Mouse (Mus musculus) liver, postnatal 0 days (tissue): ENCODE data around the gene Cass4. TPM values are rescaled to one million over a fixed set of nuclear protein-coding genes. Genes with fewer than 3 reads are reported as not detected.

Source experiments
- ATAC-seq: fragments of 200-750 bp; cut with Nextera tagmentation; 2 replicates; pipeline ENCODE4 v1.8.0; 2017; ENCODE audit warnings: mild to moderate bottlenecking, moderate library complexity
- DNase-seq: peaks from one replicate; pipeline ENCODE4 v3.0.0-alpha.2; 2016
- H3K27ac ChIP-seq: fragments of 300-500 bp; sonication (generic); 2 replicates; pipeline ENCODE4 v1.5.1; 2014; ENCODE audit warnings: antibody characterized with exemption, moderate library complexity, mild to moderate bottlenecking, low read depth
- H3K27me3 ChIP-seq: fragments of 300-500 bp; sonication (generic); 2 replicates; pipeline ENCODE4 v1.6.1; 2014; ENCODE audit warnings: low read length, control low read depth, mixed read lengths; ENCODE audit not compliant: insufficient read depth
- H3K36me3 ChIP-seq: fragments of 300-500 bp; sonication (generic); replicated peaks from 2 replicates; pipeline ENCODE4 v1.6.1; 2014; ENCODE audit warnings: mild to moderate bottlenecking, control low read depth, low read length, moderate library complexity, mixed read lengths; ENCODE audit not compliant: insufficient read depth
- H3K4me1 ChIP-seq: fragments of 300-500 bp; sonication (generic); 2 replicates; pipeline ENCODE4 v1.6.1; 2014; ENCODE audit warnings: antibody characterized with exemption, mild to moderate bottlenecking, control low read depth; ENCODE audit not compliant: insufficient read depth
- H3K4me2 ChIP-seq: fragments of 300-500 bp; sonication (generic); 2 replicates; pipeline ENCODE4 v1.6.1; 2014; ENCODE audit warnings: low read depth, mild to moderate bottlenecking, low read length, moderate library complexity, mixed read lengths
- H3K4me3 ChIP-seq: fragments of 300-500 bp; sonication (generic); 2 replicates; pipeline ENCODE4 v1.5.1; 2014; ENCODE audit warnings: low read depth, low read length
- H3K9ac ChIP-seq: fragments of 300-500 bp; sonication (generic); replicated peaks from 2 replicates; pipeline ENCODE4 v1.6.1; 2014; ENCODE audit warnings: mild to moderate bottlenecking, moderate library complexity
- H3K9me3 ChIP-seq: fragments of 300-500 bp; sonication (generic); 2 replicates; pipeline ENCODE4 v1.6.1; 2016; ENCODE audit warnings: mild to moderate bottlenecking, control low read depth, low read length, mixed read lengths
- CTCF ChIP-seq: sonication (generic); IDR thresholded peaks from 2 replicates; pipeline ENCODE4 v1.5.1; 2016; ENCODE audit warnings: antibody characterized with exemption, low read depth
- EP300 ChIP-seq: IDR thresholded peaks from 2 replicates; pipeline ENCODE4 v1.6.1; 2016; ENCODE audit warnings: antibody characterized with exemption, low read depth, mild to moderate bottlenecking
- WGBS: fragments of 180-500 bp; shearing (Covaris S2); extraction: QIAGEN DNeasy Blood & Tissue Kit; methylation state at CpG from one replicate; pipeline ENCODE4 v1.1.7; 2014; ENCODE audit not compliant: insufficient replicate concordance; 5-methylcytosine and 5-hydroxymethylcytosine counted together
- polyA plus RNA-seq: library from polyadenylated mRNA; unstranded; fragments of >200 nt; fragmentation: Nextera tagmentation; extraction: Ambion mirVana; gene quantifications from 2 replicates; pipeline ENCODE4 v1.2.1, GENCODE M21; 2015

Gene Cass4
- polyA plus RNA-seq, 1 experiment from 2014 or later, result 0.72 TPM

DNA sequence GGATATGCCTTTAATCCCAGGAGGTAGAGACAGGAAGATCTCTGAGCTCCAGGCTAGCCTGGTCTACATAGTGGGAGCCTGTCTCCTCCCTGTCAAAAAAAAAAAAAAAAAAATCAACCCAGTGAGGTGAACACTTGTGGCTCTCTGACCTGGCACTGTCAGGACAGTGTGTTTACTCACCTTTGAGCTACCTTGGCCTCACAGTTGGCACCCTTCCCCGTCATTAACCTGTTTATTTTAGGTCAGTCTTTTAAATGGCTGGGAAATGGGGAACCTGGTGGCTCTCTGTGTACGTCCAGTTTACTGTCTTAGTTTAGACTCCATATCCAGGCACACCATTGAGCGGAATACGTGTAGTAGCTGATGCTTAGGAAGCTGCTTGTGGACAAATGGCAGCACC lies 58.4 kb downstream of the Cass4 start:
- DNase-seq (peak; percentile 55), ATAC-seq (peak; percentile 82)
- Histone ChIP-seq H3K36me3 (peaks cover 57% of the 10 kb centered on the region), H3K27me3 (no peaks in the 10 kb centered on the region), H3K4me3 (no peak overlapping the region), H3K9ac (no peak overlapping the region), H3K4me1 (peaks cover 7% of the 10 kb centered on the region; the same call in 1 of the 2 replicates), H3K9me3 (no peaks in the 10 kb centered on the region), H3K27ac (peak overlapping the region; percentile 82), H3K4me2 (peak overlapping the region; percentile 35; the same call in 1 of the 2 replicates)
- TF ChIP-seq EP300, result peak; percentile 37; the same call in 1 of the 2 replicates
- no peak for TF ChIP-seq CTCF
- WGBS, result 67% methylated on average over 4 of the region's 4 CpGs

DNA sequence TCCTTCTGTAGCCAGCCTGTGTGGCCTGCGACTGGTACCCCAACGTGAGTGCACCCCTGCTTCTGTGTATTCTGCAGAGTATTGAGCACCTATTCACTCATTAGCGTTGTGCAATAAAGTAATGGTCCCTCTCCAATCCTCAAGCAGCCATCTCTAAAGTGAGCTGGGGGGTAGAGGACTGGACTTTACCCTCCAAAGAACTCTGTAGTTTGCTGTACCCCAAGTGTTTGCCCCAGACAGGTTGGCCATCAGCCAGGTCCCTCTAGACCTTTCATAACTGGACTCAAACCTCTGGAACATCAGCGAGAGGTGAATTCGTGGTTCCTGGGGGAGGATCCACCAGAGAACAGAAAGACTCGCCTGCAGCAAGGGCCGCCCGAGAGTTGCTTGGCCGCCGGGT lies 58.9 kb downstream of the Cass4 start:
- no peak overlapping the region for H3K4me3 ChIP-seq
- H3K4me2 ChIP-seq, result peak overlapping the region; percentile 35
- no peaks in the 10 kb centered on the region for H3K9me3 ChIP-seq
- TF ChIP-seq CTCF (no peak), EP300 (no peak)
- peak; percentile 66 for DNase-seq
- 69% methylated on average over 10 of the region's 10 CpGs for WGBS
- H3K36me3 ChIP-seq, result peaks cover 54% of the 10 kb centered on the region
- H3K4me1 ChIP-seq, result peaks cover 7% of the 10 kb centered on the region; the same call in 1 of the 2 replicates
- no peak overlapping the region for H3K9ac ChIP-seq
- no peaks in the 10 kb centered on the region for H3K27me3 ChIP-seq
- peak; percentile 72 for ATAC-seq
- H3K27ac ChIP-seq, result peak overlapping the region; percentile 82

DNA sequence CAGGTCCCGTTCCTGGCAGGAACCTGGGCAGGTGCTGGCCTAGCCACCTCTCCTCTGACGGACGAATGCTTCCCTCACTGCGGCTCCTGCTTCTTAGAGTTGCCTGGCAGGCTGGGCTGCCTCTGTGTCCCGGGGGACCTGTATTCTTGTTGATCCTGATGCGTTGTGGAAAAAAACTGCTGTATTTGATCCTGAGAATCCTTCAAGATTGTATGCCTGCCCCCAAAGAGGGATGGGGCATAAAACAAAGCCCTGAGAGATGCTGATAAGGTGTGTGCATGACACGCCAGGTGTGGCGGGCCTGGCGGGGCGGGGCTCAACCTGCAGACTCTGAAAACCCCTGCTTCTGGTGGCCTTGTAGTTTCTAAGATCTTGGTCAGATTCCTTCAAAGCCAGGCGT lies 64.9 kb downstream of the Cass4 start, which contains the start of gene Gcnt7:
Gcnt7 (minus strand) TSS at position 101 of the 400 bp plus-strand sequence.
- ATAC-seq (no peak), DNase-seq (no peak)
- Histone ChIP-seq H3K27ac (no peak within 1 kb of the TSS), H3K36me3 (peaks cover 27% of the 10 kb centered on the region), H3K4me2 (no peak within 1 kb of the TSS), H3K9ac (no peak within 1 kb of the TSS), H3K4me3 (no peak within 1 kb of the TSS), H3K4me1 (no peaks in the 10 kb centered on the region; the same call in 1 of the 2 replicates), H3K9me3 (no peaks in the 10 kb centered on the region), H3K27me3 (no peaks in the 10 kb centered on the region)
- WGBS, result 91% methylated on average over 11 of the region's 11 CpGs
- TF ChIP-seq EP300, result no peak
- no peak for TF ChIP-seq CTCF

- Histone ChIP-seq H3K36me3 (peaks cover 38% of the 10 kb centered on the region), H3K27ac (no peak overlapping the region), H3K9ac (no peak overlapping the region), H3K27me3 (no peaks in the 10 kb centered on the region), H3K4me1 (no peaks in the 10 kb centered on the region), H3K4me2 (no peak overlapping the region), H3K4me3 (no peak overlapping the region), H3K9me3 (no peaks in the 10 kb centered on the region)
- no peak for ATAC-seq
- WGBS, result 86% methylated on average over 2 of the region's 2 CpGs
- TF ChIP-seq CTCF, result no peak
- no peak for TF ChIP-seq EP300
- DNase-seq, result no peak
Observed at GRCm38 (mm10) chr2:172460647-172461046, 67.1 kb downstream of the Cass4 start.

- H3K4me3 ChIP-seq, result no peak overlapping the region
Observed at GRCm38 (mm10) chr2:172462813-172463212, 69.2 kb downstream of the Cass4 start.

GRCm38 (mm10) chr2:172466427-172467132 lies 73.0 kb downstream of the Cass4 start:
- 83% methylated on average over 11 of the region's 11 CpGs for WGBS

More at GRCm38 (mm10) chr2:172462813-172463212, 69.2 kb downstream of the Cass4 start:
- TF ChIP-seq CTCF (no peak), EP300 (no peak)
- peaks cover 47% of the 10 kb centered on the region for H3K36me3 ChIP-seq
- no peak for DNase-seq
- no peak overlapping the region for H3K4me2 ChIP-seq
- H3K27me3 ChIP-seq, result no peaks in the 10 kb centered on the region
- no peak overlapping the region for H3K9ac ChIP-seq
- 85% methylated on average over 4 of the region's 4 CpGs for whole genome bisulfite sequencing
- no peaks in the 10 kb centered on the region for H3K9me3 ChIP-seq
- H3K27ac ChIP-seq, result no peak overlapping the region
- H3K4me1 ChIP-seq, result no peaks in the 10 kb centered on the region
- no peak for ATAC-seq

More at GRCm38 (mm10) chr2:172466427-172467132, 73.0 kb downstream of the Cass4 start:
- Histone ChIP-seq H3K4me2 (no peak overlapping the region), H3K9ac (no peak overlapping the region), H3K27ac (0 out of 2 replicates have a peak overlapping the region, but pooled peaks have one; percentile 12), H3K36me3 (peaks cover 69% of the 10 kb centered on the region), H3K27me3 (no peaks in the 10 kb centered on the region), H3K4me1 (no peaks in the 10 kb centered on the region), H3K4me3 (no peak overlapping the region), H3K9me3 (no peaks in the 10 kb centered on the region)
- peak; percentile 80 for ATAC-seq
- peak; percentile 43 for DNase-seq
- 0 out of 2 replicates have a peak, but pooled peaks have one; percentile 30 for TF ChIP-seq CTCF
- no peak for TF ChIP-seq EP300
